Mouse (Mus musculus) liver, embryonic 14.5 days (tissue): ENCODE measurements around the gene Hnrnpll. TPM values are rescaled to one million over a fixed set of nuclear protein-coding genes. Genes with fewer than 3 reads are reported as not detected.
A peak's percentile ranks its signal among the peaks of the same experiment; 100 is the strongest.

ENCODE experiments used
- ATAC-seq: fragments of 200-750 bp; cut with Nextera tagmentation; 2 replicates; pipeline ENCODE4 v1.8.0; 2017; ENCODE audit warnings: moderate number of reproducible peaks, mild to moderate bottlenecking, moderate library complexity; ENCODE audit not compliant: insufficient read depth
- DNase-seq, 3 experiments: peaks; one replicate each; pipeline ENCODE4 v3.0.0-alpha.2; 2012 to 2013; ENCODE audit warnings: low read depth in 3 of 3, low spot score in 3 of 3
- H3K27ac ChIP-seq: fragments of 300-500 bp; sonication (generic); 2 replicates; pipeline ENCODE4 v1.5.1; 2014; ENCODE audit warnings: moderate library complexity, mild to moderate bottlenecking, control low read depth, inconsistent platforms
- H3K27me3 ChIP-seq: fragments of 300-500 bp; sonication (generic); 2 replicates; pipeline ENCODE4 v1.6.1; 2014; ENCODE audit warnings: mild to moderate bottlenecking, low read length, moderate library complexity; ENCODE audit not compliant: control insufficient read depth, insufficient read depth
- H3K36me3 ChIP-seq: fragments of 300-500 bp; sonication (generic); replicated peaks from 2 replicates; pipeline ENCODE4 v1.6.1; 2014; ENCODE audit warnings: low read depth; ENCODE audit not compliant: control insufficient read depth, insufficient read depth
- H3K4me1 ChIP-seq, 2 experiments: fragments of 200-500 bp in 1 of 2; fragments of 300-500 bp in 1 of 2; sonication (generic) in 1 of 2; replicated peaks; 2 replicates each; pipeline ENCODE4 v1.6.1; 2012 to 2014; ENCODE audit warnings: antibody characterized with exemption in 1 of 2, inconsistent platforms in 1 of 2, low read length in 1 of 2; ENCODE audit not compliant: control insufficient read depth in 2 of 2, insufficient read depth in 2 of 2
- H3K4me2 ChIP-seq: fragments of 300-500 bp; sonication (generic); 2 replicates; pipeline ENCODE4 v1.6.1; 2014; ENCODE audit warnings: low read depth, mild to moderate bottlenecking, control low read depth, moderate library complexity
- H3K4me3 ChIP-seq, 2 experiments: fragments of 200-500 bp in 1 of 2; fragments of 300-500 bp in 1 of 2; sonication (generic) in 1 of 2; 2 replicates each; pipeline ENCODE4 v1.5.1; 2012 to 2014; ENCODE audit warnings: low read depth in 2 of 2, low read length in 2 of 2, mild to moderate bottlenecking in 2 of 2, control low read depth in 1 of 2, inconsistent platforms in 1 of 2, moderate library complexity in 1 of 2; ENCODE audit not compliant: insufficient read depth in 1 of 2
- H3K9ac ChIP-seq: fragments of 300-500 bp; sonication (generic); replicated peaks from 2 replicates; pipeline ENCODE4 v1.6.1; 2014; ENCODE audit warnings: mild to moderate bottlenecking, control low read depth, moderate library complexity
- H3K9me3 ChIP-seq: fragments of 300-500 bp; sonication (generic); 2 replicates; pipeline ENCODE4 v1.6.1; 2016; ENCODE audit warnings: low read length, mixed read lengths; ENCODE audit not compliant: control insufficient read depth
- CTCF ChIP-seq: IDR thresholded peaks from 2 replicates; pipeline ENCODE4 v1.5.1; 2016; ENCODE audit warnings: antibody characterized with exemption, low read depth, control low read depth
- EP300 ChIP-seq: IDR thresholded peaks from 2 replicates; pipeline ENCODE4 v1.6.1; 2016; ENCODE audit warnings: antibody characterized with exemption, low read depth
- WGBS: fragments of 180-500 bp; shearing (Covaris S2); extraction: QIAGEN DNeasy Blood & Tissue Kit; methylation state at CpG from one replicate; pipeline ENCODE4 v1.1.7; 2014; ENCODE audit not compliant: insufficient replicate concordance; 5-methylcytosine and 5-hydroxymethylcytosine counted together
- polyA plus RNA-seq, 2 experiments: library from polyadenylated mRNA; depleted of rRNA in 1 of 2; stranded (reverse) in 1 of 2; unstranded in 1 of 2; fragments of >200 nt; fragmentation: Nextera tagmentation in 1 of 2; extraction: Ambion mirVana in 1 of 2; gene quantifications; 2 replicates each; pipeline versions ENCODE4 v1.2.1 to v1.2.3; 2012 to 2014

Gene Hnrnpll
- polyA plus RNA-seq, 2 experiments, result 23.1 to 23.5 TPM

- Histone ChIP-seq H3K9me3 (no peaks in the 10 kb centered on the region), H3K4me2 (peak overlapping the region; percentile 31; the same call in 1 of the 2 replicates), H3K36me3 (no peaks in the 10 kb centered on the region), H3K9ac (no peak overlapping the region), H3K27me3 (no peaks in the 10 kb centered on the region), H3K27ac (no peak overlapping the region), H3K4me1 (no peaks in the 10 kb centered on the region), H3K4me3 (peak overlapping the region in 1 of 2 experiments; percentile 10; a peak in 1 of 4 replicates)
- WGBS, result 21% methylated on average over 20 of the region's 20 CpGs
- ATAC-seq (peak; percentile 21; the same call in 1 of the 2 replicates), DNase-seq (peak in 2 of 3 experiments; percentile 10 to 16)
- no peak for TF ChIP-seq CTCF
- no peak for TF ChIP-seq EP300
These were observed 34.0 kb upstream of the Hnrnpll start for GRCm38 (mm10) chr17:80096043-80096719.

GRCm38 (mm10) chr17:80095254-80095899, 33.2 kb upstream of the Hnrnpll start:
- Histone ChIP-seq H3K9me3 (no peaks in the 10 kb centered on the region), H3K36me3 (no peaks in the 10 kb centered on the region), H3K4me3 (peak overlapping the region in 1 of 2 experiments; percentile 10; a peak in 1 of 4 replicates), H3K4me1 (no peaks in the 10 kb centered on the region), H3K9ac (no peak overlapping the region), H3K4me2 (no peak overlapping the region; the same call in 1 of the 2 replicates), H3K27ac (no peak overlapping the region), H3K27me3 (no peaks in the 10 kb centered on the region)
- no peak for DNase-seq
- WGBS, result 67% methylated on average over 9 of the region's 9 CpGs
- no peak for ATAC-seq
- no peak for TF ChIP-seq EP300
- no peak for TF ChIP-seq CTCF

GRCm38 (mm10) chr17:80091879-80092549, 29.9 kb upstream of the Hnrnpll start:
- Histone ChIP-seq H3K9me3 (no peaks in the 10 kb centered on the region), H3K4me2 (no peak overlapping the region), H3K9ac (no peak overlapping the region), H3K4me3 (no peak overlapping the region), H3K27me3 (no peaks in the 10 kb centered on the region), H3K4me1 (no peaks in the 10 kb centered on the region), H3K36me3 (no peaks in the 10 kb centered on the region), H3K27ac (no peak overlapping the region)
- DNase-seq (no peak), ATAC-seq (no peak)
- TF ChIP-seq EP300 (0 out of 2 replicates have a peak, but pooled peaks have one; percentile 17), CTCF (no peak)
- 28% methylated on average over 6 of the region's 6 CpGs for WGBS

DNA sequence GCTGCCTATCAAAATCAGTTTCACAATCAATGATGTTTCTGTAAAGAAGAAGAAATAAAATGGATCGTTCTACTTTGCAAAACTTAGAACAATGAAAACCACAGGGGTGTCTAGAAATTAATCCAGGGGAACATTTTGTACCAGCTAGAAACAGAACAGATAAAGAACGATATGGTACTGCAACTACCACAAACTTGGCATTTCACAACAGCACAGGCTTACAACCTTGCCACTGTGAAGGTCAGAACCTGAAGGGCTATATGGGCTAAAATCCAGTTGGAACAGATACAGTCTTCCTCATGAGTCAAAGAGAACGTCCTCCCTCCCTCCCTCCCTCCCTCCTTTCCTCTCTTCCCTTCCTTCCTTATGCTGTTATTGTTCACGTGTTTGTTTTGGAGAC, 28.4 kb upstream of the Hnrnpll start:
- no peaks in the 10 kb centered on the region for H3K27me3 ChIP-seq
- 41% methylated on average over 4 of the region's 4 CpGs for WGBS
- H3K9me3 ChIP-seq, result no peaks in the 10 kb centered on the region
- DNase-seq (no peak), ATAC-seq (no peak)
- TF ChIP-seq EP300, result no peak
- H3K4me1 ChIP-seq, result no peaks in the 10 kb centered on the region
- no peak overlapping the region for H3K27ac ChIP-seq
- H3K4me2 ChIP-seq, result no peak overlapping the region
- no peak overlapping the region for H3K9ac ChIP-seq
- H3K36me3 ChIP-seq, result no peaks in the 10 kb centered on the region
- no peak overlapping the region for H3K4me3 ChIP-seq

DNA sequence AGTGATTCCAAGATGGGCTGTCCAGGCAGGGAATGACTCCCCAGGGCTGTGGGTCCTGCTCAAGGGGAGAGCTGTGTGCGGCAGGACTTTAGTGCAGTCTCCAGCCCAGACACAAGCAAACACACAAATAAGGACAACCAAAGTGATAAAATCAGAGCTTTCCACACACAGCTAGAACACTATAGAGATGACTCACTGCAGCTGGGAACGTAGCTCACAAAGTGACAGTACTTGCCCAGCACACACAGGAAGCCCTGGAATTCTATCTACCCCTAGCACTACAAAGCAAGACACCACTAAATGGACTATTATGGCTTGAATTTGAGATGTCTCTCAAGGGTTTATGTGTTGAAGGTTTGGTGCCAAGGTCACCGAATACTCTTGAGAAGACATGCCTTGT, 26.0 kb upstream of the Hnrnpll start:
- Histone ChIP-seq H3K27me3 (no peaks in the 10 kb centered on the region), H3K9me3 (no peaks in the 10 kb centered on the region), H3K9ac (no peak overlapping the region), H3K27ac (no peak overlapping the region), H3K4me3 (no peak overlapping the region), H3K4me1 (no peaks in the 10 kb centered on the region), H3K4me2 (no peak overlapping the region), H3K36me3 (no peaks in the 10 kb centered on the region)
- ATAC-seq (no peak), DNase-seq (no peak)
- WGBS, result 66% methylated on average over 3 of the region's 3 CpGs
- TF ChIP-seq CTCF, result no peak
- TF ChIP-seq EP300, result no peak
